Mouse (Mus musculus) CD8-positive naive resting alpha-beta T cell, adult 2 months (primary cell): ENCODE measurements around the gene Resp18.

Source experiments
- DNase-seq, 2 experiments: peaks; one replicate each; pipeline ENCODE4 v3.0.0; 2022; ENCODE audit warnings: low read depth in 2 of 2, low spot score in 2 of 2

Resp18 gene

DNA sequence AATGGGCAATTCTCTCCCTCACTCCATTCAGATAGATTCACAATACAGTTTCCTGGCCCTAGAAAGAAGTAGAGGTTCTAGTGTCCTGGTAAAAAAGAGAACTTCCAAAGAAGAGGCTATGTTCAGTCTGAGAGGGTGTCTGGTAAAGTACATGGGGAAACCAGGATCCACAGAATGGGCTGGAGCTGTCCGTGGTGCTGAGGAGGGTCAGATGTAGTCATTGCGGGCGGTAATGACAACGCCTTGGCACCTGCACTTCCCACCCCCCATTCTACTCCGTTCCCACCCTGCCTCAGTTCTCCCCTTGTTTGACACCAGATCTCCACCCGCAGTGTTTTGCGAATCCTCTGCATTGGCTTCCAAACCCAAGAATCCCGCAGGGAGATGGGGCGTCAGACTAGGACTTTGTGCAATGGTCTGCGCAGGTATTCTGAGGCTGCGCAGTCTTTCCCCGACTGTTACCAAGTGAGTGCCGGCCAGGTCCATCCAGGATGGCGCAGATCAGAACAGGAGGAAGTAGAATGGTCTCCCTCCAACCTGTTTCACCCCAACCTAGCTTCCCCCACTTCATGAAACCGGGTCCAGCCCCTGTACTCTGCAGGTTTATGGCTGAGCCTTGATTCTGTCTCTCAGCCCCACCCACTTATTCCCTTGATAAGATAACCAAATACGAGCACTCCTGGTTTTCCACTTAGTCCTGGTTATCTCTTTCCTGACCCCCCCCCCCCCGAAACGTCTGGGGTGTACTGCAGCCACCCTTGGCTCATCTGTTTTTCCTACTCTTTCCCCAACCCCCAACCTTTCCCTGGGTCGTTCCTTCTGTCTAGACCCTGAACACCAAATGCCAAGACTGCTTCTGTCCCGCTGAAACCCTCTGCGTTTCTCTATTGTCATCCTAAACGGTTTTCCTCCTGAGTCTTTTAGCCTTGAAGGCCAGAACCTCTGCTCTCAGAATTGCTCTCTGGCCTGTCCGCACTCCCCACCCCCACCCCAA lies 723 bp downstream of the Resp18 start:
- DNase-seq = no peak

DNA sequence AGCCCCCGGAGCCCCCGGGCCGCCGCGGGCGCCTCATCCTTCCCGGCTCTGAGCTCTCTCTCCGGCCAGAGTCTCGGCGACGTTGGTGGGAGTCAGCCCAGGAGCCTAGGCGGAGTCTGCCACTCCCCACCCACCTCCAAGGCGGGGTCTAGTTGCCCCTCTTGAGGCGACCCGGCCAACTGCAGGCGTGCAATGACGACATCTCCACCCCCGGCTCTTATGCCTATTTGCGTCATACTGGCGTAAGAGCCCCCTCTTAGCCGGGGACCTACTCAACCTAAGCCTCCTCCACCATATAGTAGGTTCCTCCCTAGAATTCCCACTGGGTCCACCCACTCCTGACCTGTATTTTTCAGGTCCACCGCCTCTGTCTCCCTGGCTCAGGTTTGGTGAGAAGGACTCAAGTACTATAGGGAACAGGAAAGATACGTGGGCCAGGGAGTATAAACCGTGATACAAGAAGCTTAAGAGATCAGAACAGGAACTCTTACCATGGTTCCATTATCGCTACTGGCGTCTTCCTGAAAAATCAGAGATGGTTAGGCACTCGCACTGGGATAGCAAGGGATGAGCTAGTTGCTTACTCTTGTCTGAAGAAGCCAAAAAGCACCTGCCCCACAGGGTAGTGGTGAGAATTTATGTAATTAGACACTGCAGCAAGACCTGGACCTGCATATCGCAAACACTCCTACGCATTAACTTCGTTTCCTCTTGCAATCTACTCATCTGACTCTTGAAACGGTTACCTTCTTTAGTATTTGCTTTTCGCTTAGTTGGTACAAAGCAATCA lies 13.9 kb downstream of the Resp18 start, which contains the start of gene Ptprn:
Ptprn (minus strand) TSS at position 412 of the 790 bp plus-strand sequence.
- DNase-seq = no peak

DNA sequence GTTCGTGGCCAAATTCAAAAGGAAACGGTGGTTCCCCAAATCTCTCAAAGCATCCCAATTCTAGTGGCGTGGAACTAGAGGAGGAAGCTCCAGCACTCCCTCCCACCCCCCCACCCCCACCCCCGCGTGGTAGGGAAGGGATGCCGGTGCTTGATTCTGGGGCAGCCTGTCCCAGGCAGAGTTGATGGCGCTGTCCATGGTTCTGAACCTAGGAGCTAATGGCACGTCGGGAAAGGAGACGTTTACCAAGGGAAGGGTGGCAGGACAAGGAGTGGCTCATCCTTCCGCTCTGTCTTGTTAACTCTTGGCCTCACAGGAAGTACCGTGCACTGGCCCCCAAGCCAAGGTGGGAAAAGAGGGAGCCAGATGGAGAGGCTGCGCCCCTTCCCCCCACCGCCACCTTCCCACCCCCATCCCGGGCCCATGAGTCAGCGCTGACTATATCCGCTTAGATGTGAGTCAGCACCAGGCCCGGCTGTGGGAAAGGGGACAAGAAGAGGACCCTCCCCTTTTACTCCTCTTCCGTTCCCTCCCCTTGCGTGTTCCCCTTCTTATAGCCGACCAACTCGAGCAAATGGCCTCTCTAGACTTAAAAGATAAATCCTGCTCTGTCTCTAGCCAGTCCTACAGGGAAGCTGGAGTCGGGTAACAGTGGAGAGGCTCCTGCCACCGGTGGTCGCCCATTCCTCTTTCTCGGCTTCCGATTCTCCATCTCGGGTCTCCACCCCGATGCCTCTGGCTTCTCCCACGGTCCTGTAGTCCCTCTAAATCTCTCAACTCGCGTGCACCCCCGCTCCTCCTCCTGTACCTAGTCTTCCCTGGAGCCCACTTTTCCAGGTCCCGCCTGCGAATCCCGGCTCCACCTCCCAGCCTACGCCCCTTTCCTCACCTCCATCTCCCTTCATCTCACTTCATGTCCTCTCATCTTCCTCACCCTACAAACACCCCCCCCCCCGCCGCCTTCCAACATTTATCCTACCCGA lies 15.0 kb downstream of the Resp18 start:
- DNase-seq = no peak

DNA sequence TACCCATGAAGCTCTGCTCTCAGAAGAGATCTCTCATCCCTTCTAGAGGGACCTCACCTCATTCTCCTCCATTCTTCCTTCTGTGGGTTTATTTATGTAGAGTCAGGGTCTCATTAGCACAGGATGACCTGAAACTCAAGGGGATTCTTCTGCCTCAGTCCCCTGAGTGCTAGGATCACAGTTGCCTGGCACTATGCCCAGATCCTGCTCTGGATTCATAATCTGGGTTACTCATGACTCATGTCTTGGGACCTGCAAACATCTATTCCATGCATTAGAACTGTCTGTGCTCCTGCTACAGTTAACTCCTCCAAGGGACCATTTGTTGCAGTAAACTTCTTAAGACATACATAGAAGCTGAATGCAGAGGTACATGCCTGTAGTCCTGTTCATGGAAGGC lies 16.9 kb downstream of the Resp18 start:
- DNase-seq = no peak

DNA sequence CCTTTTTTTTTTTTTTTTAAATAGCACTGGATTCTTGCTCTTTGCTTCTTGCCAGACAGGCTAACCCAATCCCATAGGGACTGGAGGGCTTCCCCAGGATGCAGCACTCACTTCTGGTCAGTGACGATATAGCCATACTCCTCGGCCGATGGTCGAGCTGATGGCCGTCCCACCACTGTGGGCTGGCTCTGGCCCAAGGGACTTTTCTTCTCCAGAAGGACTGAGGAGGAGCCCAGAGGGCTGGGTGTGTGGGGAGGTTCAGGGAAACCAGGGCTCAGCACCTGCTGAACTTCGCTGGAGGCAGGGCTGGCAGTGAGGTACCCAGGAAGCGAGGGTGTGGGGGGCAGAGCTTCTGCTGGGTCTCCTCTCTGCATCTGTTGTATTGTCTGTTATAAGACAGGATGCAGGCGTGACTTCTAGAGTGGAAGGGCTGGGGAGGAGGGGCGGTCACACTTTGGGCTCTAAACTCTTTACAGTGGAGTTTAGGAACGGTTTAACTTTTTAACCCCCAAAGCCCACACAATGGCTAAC lies 22.6 kb downstream of the Resp18 start:
- no peak for DNase-seq

DNA sequence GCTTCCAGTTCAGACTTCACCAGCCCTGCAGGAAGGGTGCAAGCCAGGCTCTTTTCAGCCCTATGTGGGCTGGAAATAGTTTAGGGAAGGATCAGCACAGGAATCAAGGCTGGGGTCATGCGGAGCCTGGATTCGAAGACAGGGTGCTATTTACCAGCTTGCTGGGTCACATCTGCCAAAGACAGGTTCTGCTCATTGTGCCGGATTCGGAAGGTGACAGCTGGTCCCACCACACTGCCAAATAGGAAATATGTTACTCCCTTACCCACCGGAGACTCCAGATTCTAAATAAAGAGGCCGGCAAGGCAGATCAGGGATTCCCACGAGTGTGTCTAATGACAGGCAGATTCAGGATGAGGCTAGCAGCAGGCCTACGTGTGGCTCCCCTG lies 23.6 kb downstream of the Resp18 start:
- DNase-seq = no peak

DNA sequence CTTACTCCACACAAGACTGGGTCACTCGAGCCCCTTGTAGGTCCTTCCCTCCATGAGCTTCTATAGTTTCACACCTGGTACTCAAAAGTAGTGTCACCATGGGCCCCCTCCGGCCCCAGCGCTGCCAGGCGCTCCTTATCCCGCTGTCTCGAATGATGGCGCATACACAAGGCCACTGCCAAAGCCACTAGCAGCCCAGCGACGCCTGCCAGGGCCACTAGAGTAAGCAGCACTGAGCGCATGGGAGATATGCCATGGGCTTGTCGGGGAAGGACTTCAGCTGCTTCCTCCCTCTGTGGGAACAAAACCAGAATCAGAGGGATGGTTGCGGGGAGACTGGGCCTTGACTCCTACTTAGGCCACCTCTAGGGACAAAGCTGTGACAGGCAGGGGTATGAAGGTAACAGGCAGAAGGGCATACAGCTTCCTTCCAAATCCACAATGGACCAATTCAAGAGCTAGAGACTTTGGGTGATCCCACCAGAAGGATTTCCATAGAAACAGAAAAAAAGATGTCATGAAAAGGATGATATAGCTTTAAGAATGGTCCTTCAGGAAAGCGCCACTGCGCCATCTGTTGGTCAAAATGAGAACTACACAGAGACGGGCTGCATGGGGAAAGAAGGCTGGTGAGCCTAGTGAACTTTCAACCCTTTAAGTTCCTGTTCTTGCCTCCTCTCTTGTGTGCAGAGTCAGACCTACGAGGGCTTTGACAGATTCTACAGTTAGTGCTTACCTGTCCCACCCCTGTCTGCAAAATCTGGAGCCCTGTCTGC lies 24.2 kb downstream of the Resp18 start:
- peak; percentile 83 to 89 for DNase-seq

DNA sequence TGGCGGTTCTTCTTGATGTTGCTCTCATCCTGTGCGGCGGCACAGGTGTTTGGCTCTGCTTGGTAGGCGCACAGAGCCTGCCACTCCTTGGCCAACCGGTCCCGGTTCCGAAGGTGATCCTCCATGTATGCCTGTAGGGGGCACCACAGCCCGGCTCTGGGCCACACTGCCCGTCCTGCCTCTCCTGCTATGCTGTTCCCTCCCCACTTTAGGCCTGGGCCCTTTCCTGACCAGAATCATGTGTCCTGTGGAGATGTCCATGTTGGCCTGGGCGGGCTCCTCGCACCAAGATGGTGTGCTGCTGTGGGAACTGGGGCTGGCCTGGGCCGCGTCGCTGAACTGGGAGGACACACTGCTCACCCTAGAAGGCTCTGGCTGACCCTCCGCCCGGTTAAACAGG lies 25.2 kb downstream of the Resp18 start:
- DNase-seq = no peak

DNA sequence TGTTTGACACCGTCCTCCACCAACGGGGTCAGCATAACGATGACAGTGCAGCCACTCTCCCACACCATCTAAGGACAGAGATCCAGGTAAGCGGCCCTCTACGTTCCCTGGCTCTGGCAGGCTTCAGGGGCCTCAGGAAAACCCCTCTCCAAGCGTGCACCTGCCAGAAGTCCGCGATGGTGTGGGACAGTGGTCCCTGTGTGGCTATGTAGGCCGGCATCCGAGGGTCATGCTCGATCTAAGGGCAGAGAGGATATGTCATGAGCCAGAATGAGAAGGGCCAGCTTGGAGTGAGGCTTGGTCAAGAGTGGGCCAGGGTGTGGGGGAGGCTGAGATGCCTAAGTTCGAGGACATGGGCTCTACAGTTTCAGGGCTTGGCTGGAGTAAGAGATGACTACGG lies 25.9 kb downstream of the Resp18 start:
- DNase-seq = no peak

DNA sequence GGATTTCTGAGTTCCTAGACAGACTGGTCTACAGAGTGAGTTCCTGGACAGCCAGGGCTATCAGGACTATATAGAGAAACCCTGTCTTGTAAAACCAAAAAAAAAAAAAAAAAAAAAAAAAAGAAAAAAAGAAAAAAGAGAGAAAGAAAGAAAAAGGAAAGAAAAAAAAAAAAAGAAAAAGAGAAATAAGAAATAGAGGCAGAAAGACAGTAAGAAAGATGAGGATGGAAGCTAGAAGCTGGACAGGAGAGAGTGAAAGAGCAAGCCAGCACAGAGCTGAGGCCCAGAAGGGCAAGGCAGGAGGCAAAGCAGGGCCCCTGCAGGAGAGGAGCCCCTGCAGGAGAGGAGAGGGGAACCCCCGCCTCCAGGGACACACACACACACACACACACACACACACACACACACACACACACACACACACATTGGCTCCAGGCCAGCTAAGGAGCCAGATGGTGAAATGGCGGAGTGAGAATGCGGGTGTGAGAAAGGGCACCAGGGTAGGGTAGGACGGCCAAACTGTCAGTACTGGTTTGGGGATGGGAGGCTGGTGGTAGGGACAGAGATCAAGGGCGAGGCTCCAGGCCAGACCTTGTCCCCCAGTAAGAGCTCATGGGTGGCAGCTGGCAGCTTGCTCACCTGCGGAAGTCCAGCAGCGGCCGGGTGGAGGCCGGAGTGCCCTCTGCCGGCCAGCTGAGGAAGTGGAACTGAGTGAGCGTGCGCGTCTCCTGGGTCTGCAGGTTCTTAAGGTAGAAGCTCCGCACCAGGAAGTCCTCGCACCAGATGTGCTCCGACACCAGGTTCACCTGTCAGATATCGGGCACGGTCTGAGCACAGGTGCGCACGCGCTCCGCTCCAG lies 26.9 kb downstream of the Resp18 start:
- DNase-seq = peak; percentile 82 to 84

DNA sequence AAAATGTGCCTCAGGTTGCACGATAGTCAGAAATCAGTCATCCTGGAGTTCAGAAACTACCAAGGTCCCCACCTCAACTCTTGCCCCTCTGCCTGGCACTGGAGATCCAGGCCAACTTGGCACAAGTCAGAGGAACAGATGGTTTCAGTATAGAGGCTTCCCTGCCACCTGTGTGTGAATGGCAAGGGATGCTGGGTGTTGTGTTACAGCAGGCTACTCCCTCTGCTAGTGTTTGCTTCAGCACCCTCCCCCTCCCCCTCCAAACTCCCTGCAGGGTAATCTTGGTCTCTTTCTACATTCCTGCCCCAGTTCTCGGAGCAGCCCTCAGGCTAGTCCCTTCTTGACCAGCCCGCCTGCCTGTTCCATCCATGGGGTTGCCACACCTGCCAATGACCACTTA lies 27.7 kb downstream of the Resp18 start:
- no peak for DNase-seq

DNA sequence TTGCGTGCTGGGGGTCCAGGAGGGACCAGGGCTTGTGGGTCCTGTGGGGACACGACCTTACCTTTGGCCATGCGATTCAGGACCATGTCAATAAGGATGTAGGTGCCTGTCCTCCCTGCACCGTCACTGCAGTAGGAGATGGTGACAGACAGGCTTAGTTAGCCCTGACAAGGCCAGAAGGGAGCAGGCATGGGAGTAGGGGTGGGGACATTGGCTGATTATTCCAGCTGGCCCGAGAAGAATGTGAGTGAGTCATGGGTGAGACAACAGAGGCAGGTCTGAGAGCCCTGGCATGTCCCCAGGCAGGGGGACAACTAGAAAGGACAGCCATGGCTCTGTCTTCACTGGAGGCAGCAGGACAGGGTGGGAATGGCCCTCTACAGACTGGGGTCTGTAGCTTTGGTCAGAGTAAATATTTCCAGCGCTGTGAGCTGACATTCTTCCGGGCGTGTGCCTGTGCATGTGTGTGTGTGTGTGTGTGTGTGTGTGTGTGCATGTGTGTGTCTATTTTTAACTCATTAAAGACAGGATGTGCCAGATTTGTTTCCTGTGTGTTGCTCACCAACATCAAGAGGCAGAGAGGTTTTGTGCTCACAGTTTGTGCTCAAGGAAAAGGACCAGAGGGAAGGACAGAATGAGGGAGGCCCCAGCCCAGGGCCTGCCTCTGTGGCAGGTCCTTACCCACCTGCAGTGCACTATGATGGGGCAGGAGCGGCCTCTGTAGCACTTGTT lies 30.0 kb downstream of the Resp18 start:
- DNase-seq = no peak

DNA sequence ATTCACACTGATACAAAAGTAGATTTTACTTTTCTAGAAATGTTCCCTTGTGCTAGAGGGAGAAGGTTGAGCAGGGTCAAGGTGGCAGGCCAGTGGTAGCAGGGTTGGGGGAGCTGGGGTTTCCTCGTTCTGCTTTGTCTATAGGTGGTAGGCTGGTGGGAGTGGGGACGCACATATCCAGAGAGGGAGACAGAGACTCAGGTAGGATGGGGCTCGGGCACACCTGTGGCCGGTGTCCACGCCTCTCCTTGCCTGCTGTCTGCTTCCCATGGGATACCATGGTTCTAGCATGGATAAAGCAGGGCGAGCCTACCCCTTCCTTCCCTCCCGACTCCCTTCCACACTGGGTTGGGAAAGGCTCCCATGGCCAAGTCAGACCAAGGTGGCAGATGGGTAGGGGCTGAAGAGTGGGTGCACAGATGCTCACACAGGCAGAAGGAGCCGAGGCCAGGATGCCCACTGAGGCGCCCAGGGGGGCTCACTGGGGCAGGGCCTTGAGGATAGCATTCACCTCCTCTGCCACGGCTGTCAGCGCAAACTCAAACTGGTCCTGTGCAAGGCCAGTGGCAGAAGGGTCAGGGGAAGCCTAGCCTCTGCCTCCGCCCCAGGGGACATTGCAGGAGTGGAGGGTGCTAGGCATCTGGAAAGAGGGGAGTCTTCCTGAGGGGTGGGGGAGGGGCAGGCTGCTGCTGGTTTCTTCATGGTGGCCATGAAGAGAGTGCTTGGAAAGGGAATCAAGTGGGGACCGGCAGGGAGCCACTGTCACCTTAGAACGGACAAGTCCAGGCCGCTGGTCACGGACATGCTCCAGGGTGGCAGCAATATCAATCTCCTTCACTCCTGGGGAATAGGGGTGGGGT lies 30.9 kb downstream of the Resp18 start:
- DNase-seq = no peak

DNA sequence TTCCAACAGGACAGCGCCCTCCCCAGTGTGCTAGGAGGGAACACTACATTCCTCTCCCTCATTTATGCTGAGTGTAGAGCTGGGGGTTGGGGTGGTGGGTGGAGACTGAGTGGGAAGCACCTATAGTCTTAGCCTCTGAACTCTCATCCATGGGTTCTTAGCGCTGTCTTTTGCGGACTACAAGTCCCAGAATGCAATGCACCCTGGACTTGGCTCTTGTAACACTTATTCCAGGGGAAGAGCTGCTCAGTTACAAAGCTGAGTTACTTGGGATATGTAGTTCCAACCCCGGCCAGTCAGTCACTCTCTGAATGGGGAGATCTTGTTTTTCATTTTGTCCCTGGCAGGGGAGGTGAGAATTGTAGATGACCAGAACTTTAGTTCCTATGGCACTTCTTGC lies 33.4 kb downstream of the Resp18 start:
- DNase-seq = no peak

DNA sequence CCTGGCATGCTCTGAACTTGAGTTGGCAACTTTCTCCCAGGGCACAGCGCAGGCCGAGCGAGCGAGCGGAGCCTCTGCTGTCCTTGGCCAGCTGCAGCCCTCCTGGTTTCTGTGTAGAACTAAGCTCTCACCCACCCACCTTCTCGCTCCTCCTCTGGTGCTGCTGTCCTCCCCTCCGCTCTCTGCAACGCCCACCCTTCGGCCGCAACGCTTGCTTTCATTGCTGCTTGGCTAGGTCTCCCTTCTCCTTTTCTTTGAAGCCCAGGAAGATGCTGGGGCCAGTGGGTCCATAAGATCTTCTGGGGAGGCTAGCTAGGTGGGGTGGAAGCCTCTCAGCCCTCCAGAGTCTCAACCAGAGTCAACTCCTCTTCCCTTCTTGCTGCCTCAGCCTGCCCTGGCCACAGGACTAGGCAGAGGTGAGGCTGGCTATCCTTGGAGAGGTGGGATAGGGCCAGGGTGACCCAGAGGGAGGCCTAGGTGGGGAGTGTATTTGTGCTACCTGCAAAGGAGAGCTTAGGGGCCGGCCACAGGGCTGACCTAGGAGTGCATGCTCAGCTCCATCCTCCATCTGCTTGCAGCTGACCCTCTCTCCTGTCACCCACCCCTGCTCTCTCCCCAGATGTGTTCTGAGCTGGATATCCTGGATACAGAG lies 33.9 kb downstream of the Resp18 start:
- no peak for DNase-seq

DNA sequence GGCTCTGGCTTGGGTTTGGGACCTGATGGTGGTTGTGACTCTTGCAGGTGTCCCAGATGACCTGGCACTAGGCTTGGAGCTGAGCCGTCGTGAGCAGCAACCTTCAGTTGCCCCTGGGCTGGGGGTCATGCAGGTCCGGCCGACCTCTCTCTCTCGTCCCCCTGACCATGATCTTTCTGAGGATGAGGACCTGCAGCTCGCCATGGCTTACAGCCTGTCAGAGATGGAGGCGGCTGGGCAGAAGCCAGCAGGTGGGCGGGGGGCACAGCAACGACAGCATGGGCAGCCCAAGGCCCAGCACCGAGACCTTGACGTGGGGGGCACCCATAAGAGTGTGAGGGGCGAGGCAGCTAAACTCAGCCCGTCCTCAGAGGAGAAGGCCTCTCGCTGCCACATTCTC lies 34.8 kb downstream of the Resp18 start:
- DNase-seq = no peak

DNA sequence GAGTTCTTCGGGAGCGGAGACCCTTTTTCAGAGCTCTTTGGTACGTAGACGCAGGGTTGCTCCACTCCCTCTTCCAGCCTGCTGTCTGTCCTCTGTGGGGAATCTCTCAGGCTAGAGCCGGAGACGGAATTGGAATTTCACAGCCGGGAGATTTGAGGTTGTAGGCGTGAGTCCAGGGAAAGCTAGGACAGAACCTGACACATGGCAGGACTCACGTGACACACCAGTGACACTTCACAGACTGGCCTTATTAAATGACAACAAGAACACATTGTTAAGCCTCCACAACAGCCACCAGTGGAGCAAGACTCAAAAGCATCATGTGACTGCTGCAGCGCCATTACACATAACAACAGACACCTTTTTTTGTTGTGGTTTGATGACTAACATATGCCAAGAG lies 38.6 kb downstream of the Resp18 start:
- no peak for DNase-seq
